Mouse (Mus musculus): Measurements from ENCODE around the gene Hoxc5. TPM values are rescaled to one million over a fixed set of nuclear protein-coding genes. Genes with fewer than 3 reads are reported as not detected.
A peak's percentile ranks its signal among the peaks of the same experiment; 100 is the strongest.

Gene Hoxc5
- polyA plus RNA-seq, 1 experiment from 2014 or later = not detected

DNA sequence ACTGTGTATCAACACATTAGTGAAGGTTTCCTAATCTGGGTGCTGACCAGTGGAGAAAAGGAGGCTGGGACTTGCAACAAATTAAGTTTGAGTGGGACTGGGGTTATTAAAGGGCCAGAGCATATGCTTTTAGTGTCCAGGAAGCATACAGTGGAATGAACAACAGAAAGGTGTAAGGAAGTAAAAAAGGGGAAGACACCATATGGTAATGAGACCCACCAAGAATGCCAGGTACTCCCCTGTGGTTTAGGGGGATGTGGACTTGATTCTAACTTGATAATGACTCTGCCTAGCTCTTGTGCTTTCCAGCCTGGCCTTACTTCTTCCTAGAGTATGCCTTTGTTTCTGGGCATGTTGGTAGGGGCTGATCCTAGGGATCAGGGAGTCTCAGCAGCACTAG, 86.0 kb downstream of the Hoxc5 start:
- H3K27ac ChIP-seq = no peak overlapping the region
- H3K9me3 ChIP-seq = no peaks in the 10 kb centered on the region
- ATAC-seq (ENCODE audit: low FRiP score) = no peak
- peaks cover 90% of the 10 kb centered on the region for H3K27me3 ChIP-seq
- H3K4me1 ChIP-seq = no peaks in the 10 kb centered on the region
- no peak overlapping the region for H3K4me3 ChIP-seq (replicated peaks)
- no peaks in the 10 kb centered on the region for H3K36me3 ChIP-seq (replicated peaks)
- no peak overlapping the region for H3K9ac ChIP-seq
- H3K4me2 ChIP-seq = no peak overlapping the region

DNA sequence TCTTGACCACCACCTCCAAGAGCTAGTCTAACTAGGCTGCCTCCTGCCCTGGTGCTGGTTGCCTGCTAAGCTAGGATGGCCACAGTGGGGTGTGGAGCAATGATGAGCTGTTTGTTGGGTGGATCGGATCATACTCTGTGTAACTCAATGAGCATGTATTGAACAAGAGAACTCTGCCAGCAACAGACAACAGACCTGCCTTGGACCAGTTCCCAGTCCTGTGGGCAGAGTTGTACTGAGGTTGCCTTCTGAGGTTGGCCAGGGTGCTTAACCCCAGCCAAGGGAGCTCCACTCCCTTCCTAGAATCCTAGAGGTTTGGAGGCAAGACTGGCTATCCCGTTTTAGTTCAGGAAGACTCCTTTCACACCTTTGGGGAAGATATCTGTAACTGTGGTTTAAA, 89.2 kb downstream of the Hoxc5 start:
- H3K27ac ChIP-seq = no peak overlapping the region

DNA sequence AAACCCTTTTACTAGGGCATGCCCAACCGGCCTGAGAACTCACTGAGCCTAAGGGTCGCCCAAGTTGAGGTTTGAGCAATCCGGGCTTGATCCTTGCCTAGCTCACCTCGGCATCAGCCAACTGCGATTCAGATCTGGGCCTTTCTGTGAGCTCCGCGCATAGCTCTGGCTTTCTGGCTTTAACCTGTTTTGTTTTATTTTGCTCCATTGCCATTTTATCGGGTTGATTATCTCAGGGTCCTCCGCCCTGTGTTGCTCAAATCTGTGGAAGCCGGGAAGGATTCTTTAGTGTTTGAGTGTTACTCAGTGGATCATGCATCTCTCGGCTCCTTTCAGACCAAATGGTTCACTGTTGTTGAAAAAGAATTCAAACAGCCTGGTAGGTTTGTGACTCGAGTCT, 91.5 kb downstream of the Hoxc5 start:
- H3K9ac ChIP-seq = no peak overlapping the region
- no peak for ATAC-seq (ENCODE audit: low FRiP score)
- no peak overlapping the region for H3K27ac ChIP-seq
- no peaks in the 10 kb centered on the region for H3K4me1 ChIP-seq
- no peak overlapping the region for H3K4me3 ChIP-seq (replicated peaks)
- no peaks in the 10 kb centered on the region for H3K36me3 ChIP-seq (replicated peaks)
- H3K27me3 ChIP-seq = peaks cover 97% of the 10 kb centered on the region
- H3K4me2 ChIP-seq = no peak overlapping the region
- H3K9me3 ChIP-seq = no peaks in the 10 kb centered on the region
- WGBS = under 1% methylated on average over 12 of the region's 12 CpGs

More for the DNA sequence above, 89.2 kb downstream of the Hoxc5 start:
- Histone ChIP-seq H3K4me1 (no peaks in the 10 kb centered on the region), H3K9ac (no peak overlapping the region), H3K27me3 (peaks cover 90% of the 10 kb centered on the region), H3K36me3 (replicated peaks) (no peaks in the 10 kb centered on the region), H3K9me3 (no peaks in the 10 kb centered on the region), H3K4me3 (replicated peaks) (no peak overlapping the region), H3K4me2 (no peak overlapping the region)
- ATAC-seq (ENCODE audit: low FRiP score) = no peak
- 39% methylated on average over 2 of the region's 2 CpGs for WGBS

DNA sequence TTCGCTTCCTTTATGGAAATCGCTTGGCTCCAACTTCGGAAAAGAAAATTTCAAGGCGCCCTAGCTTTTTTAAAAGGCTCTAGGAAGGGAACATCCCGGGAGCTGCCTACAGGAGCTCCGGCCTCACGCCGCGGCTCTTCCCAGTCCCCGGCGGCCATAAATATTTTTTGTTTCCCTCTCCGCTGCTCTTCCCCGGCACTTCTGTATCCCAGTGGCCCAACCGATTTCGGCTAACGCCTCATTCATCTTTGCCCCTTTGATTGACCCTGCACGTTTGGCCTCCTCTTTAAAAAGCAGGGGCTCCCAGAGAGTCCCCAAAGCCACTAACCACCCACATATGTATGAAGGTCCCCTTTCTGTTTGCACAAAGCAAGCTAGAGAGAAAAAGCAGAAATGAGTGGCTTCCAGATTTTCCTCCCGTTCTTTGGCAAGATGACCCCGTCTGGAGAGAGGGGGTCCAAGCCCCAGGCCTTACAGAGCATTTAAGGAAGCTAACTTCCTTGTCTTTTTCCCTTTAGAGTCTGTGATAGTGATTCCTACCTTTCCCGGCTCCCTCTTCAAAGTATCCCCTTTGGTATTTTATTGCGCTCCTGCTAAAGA, 92.2 kb downstream of the Hoxc5 start:
- H3K9me3 ChIP-seq = no peaks in the 10 kb centered on the region
- H3K4me2 ChIP-seq = no peak overlapping the region
- no peak overlapping the region for H3K4me3 ChIP-seq (replicated peaks)
- no peak overlapping the region for H3K9ac ChIP-seq
- H3K4me1 ChIP-seq = no peaks in the 10 kb centered on the region
- under 1% methylated on average over 21 of the region's 21 CpGs for WGBS
- no peak overlapping the region for H3K27ac ChIP-seq
- H3K36me3 ChIP-seq (replicated peaks) = no peaks in the 10 kb centered on the region
- ATAC-seq (ENCODE audit: low FRiP score) = no peak
- peaks cover 97% of the 10 kb centered on the region for H3K27me3 ChIP-seq

DNA sequence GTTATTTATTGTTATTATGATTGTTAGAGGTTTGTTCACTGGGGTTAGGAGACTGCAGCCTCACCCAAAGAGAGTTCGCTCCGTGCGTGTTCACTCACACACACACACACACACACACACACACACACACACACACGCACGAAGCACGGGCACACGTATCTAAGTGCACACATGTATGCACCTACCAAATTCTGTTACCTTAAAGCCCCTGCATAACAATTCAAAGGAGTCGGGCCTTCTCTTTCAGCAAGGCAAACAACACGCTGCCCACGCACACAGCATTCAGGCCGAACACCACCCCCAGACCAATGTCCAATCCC, 92.7 kb downstream of the Hoxc5 start:
- H3K4me2 ChIP-seq = no peak overlapping the region

DNA sequence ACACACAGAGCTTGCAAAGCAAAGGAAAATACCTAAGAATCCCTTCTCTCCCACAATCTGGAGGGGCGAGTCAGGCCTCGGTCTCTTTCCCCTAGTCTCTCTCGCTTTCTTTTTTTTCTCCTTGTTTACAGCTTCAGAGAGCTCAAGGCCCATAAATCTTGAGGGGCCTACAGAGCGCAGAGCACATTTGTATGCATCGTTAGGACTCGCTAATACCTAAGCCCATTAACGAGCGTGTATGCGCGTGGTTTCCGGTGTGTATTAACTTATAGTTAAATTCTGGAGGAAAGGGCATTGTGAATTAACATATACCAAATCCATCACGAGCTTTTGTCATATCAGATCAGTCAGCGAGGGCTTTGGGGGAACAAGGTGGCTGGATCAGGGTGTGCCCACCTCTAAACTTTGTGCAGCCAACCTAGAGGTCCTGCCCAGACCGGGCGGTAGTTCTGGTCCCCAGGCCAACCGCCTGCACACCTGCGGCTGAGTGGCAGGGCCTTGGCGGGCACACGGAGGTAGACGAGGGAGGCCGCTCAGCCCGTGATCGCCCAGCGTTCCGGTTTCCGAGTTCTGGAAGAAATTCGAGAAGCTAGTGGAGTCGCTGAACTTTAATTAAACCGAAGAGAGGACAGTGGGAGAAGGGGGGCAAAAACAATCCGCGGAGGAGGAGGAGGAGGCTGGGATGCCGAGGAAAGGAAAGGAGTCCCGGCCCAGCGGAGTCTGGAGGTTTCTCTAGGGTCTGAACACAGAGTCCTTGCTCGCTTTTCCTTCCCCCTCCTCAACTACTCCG, 93.3 kb downstream of the Hoxc5 start:
- H3K4me3 ChIP-seq (replicated peaks) = no peak overlapping the region
- no peaks in the 10 kb centered on the region for H3K9me3 ChIP-seq
- under 1% methylated on average over 36 of the region's 36 CpGs for WGBS
- H3K4me2 ChIP-seq = no peak overlapping the region
- no peak for ATAC-seq (ENCODE audit: low FRiP score)
- H3K9ac ChIP-seq = no peak overlapping the region
- H3K27ac ChIP-seq = no peak overlapping the region
- no peaks in the 10 kb centered on the region for H3K4me1 ChIP-seq
- H3K27me3 ChIP-seq = peaks cover 97% of the 10 kb centered on the region
- H3K36me3 ChIP-seq (replicated peaks) = no peaks in the 10 kb centered on the region

More for the DNA sequence above, 92.7 kb downstream of the Hoxc5 start:
- Histone ChIP-seq H3K4me1 (no peaks in the 10 kb centered on the region), H3K36me3 (replicated peaks) (no peaks in the 10 kb centered on the region), H3K27me3 (peaks cover 97% of the 10 kb centered on the region), H3K9me3 (no peaks in the 10 kb centered on the region), H3K4me3 (replicated peaks) (no peak overlapping the region), H3K9ac (no peak overlapping the region), H3K27ac (no peak overlapping the region)
- ATAC-seq (ENCODE audit: low FRiP score) = no peak
- 9% methylated on average over 11 of the region's 11 CpGs for WGBS

DNA sequence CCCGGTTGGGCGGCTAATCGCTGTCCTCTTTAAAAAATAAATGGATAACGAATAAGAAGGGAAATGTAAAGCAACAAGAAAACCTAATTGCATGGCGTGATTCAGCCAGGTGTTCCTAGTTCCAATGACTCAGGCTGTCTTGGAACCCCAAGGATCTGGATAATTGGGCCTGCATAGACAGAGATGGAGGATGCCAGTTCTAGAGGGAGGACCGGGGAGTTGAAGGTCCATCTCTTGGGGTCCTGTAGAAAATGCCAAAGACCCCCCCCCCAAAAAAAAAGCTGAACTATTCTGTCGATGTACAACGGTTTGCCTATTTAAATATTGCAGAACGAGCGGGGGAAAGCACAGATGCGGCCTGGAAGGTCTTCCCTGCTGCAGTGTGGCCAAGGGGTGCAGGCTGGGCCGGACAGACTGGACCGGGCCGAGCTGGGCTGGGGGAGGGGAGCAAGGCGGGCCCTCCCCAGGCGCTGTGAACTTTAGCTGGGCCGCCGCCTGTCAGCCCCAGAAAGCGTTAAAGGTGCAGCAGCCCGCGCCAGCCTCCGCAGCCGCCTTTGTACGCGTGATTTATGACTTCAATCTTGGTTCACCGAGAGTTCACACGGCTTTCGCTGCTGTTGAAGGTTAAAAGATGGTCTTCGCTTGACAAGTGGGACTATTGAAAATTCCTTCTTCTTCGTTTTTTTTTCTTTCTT, 94.0 kb downstream of the Hoxc5 start:
- H3K27me3 ChIP-seq = peaks cover 97% of the 10 kb centered on the region
- no peak overlapping the region for H3K9ac ChIP-seq
- no peaks in the 10 kb centered on the region for H3K9me3 ChIP-seq
- no peak for ATAC-seq (ENCODE audit: low FRiP score)
- no peak overlapping the region for H3K4me3 ChIP-seq (replicated peaks)
- H3K36me3 ChIP-seq (replicated peaks) = no peaks in the 10 kb centered on the region
- no peak overlapping the region for H3K27ac ChIP-seq
- H3K4me1 ChIP-seq = no peaks in the 10 kb centered on the region
- WGBS = under 1% methylated on average over 30 of the region's 30 CpGs
- H3K4me2 ChIP-seq = no peak overlapping the region

DNA sequence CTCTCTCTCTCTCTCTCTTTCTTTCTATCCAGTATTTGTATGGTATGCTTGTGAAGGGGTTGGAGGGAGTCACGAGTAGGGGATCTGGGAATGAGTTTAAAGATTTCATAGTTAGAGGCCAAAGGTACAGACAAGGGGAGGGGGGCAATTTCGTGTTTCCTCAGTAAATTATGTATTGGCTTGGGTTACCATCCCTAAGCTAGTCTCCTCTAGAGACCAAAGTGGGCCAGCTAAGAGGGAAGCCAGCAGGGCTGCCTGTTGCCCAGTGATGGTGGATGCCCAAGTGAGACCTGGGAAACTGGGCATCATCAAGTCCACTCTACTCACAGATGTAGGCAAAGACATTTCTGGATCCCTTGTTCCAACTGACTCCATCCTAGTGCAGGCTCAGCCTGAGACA, 94.7 kb downstream of the Hoxc5 start:
- no peak overlapping the region for H3K4me2 ChIP-seq
- ATAC-seq (ENCODE audit: low FRiP score) = no peak
- WGBS = 2% methylated on average over 2 of the region's 2 CpGs

DNA sequence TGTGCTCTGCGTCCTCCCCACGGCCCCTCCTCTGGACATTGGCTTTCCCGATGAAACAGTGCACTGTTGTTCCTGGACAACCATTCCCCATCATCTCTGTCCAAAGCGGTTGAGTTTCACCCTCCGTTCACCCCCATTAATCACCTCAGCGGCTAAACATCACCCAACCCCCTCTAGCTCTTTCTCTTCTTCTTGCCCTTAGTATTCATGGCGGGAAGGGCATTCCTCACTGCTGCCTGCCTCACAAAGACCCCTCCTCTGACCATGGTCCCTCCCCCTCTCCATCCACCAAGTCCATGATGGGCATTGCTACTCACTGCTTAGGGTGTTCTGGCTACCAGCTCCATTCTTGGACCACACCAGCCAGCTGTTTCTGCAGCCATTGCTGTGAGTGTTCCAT, 98.4 kb downstream of the Hoxc5 start:
- 49% methylated on average over 7 of the region's 7 CpGs for WGBS
- H3K4me3 ChIP-seq (replicated peaks) = no peak overlapping the region
- H3K36me3 ChIP-seq (replicated peaks) = no peaks in the 10 kb centered on the region
- H3K4me2 ChIP-seq = no peak overlapping the region
- H3K9me3 ChIP-seq = no peaks in the 10 kb centered on the region
- ATAC-seq (ENCODE audit: low FRiP score) = no peak
- H3K27ac ChIP-seq = no peak overlapping the region
- peaks cover 5% of the 10 kb centered on the region; the same call in 1 of the 2 replicates for H3K4me1 ChIP-seq
- H3K9ac ChIP-seq = no peak overlapping the region
- H3K27me3 ChIP-seq = peaks cover 100% of the 10 kb centered on the region

More for the DNA sequence above, 94.7 kb downstream of the Hoxc5 start:
- H3K9ac ChIP-seq = no peak overlapping the region
- H3K4me3 ChIP-seq (replicated peaks) = no peak overlapping the region
- no peaks in the 10 kb centered on the region for H3K36me3 ChIP-seq (replicated peaks)
- H3K4me1 ChIP-seq = no peaks in the 10 kb centered on the region
- H3K27ac ChIP-seq = no peak overlapping the region
- H3K9me3 ChIP-seq = no peaks in the 10 kb centered on the region
- H3K27me3 ChIP-seq = peaks cover 97% of the 10 kb centered on the region

MicroRNAs within 50 kb of the gene (microRNA counts, 519-probe panel; counts per million panel counts)
- not detected for microRNA mmu-miR-615-3p
- microRNA mmu-miR-615-5p = not detected

Small RNA genes lying within 50 kb of the gene (microRNA-seq; reads per million reads assigned to microRNA genes)
- 3.4 reads per million, percentile 9 among the genes with 10 or more reads in this experiment for gene Mir196a-2
- gene Mir615 = 7.8 reads per million, percentile 23 among the genes with 10 or more reads in this experiment

Other genes with a start within 250 kb of the Hoxc5 start
- 38.8 and 42.7 TPM in 2 replicates for gene Calcoco1, start 245.3 kb upstream of the Hoxc5 start, polyA plus RNA-seq (2016; fragmentation: Nextera tagmentation; extraction: Ambion mirVana)
- gene Hoxc13, start 46.3 kb upstream of the Hoxc5 start, polyA plus RNA-seq (2016; fragmentation: Nextera tagmentation; extraction: Ambion mirVana) = 0.13 TPM in 1 of 2 replicates, not detected in the other
- gene Hoxc12, start 30.7 kb upstream of the Hoxc5 start, polyA plus RNA-seq (2016; fragmentation: Nextera tagmentation; extraction: Ambion mirVana) = not detected in 2 replicates
- gene Hoxc11, start 13.0 kb upstream of the Hoxc5 start, polyA plus RNA-seq (2016; fragmentation: Nextera tagmentation; extraction: Ambion mirVana) = not detected in 2 replicates
- not detected in 2 replicates for gene Hoxc10, start 647 bp upstream of the Hoxc5 start, polyA plus RNA-seq (2016; fragmentation: Nextera tagmentation; extraction: Ambion mirVana)
- not detected in 2 replicates for gene Hoxc9, start 9.0 kb downstream of the Hoxc5 start, polyA plus RNA-seq (2016; fragmentation: Nextera tagmentation; extraction: Ambion mirVana)
- gene Hoxc8, start 23.2 kb downstream of the Hoxc5 start, polyA plus RNA-seq (2016; fragmentation: Nextera tagmentation; extraction: Ambion mirVana) = not detected in 2 replicates
- not detected in 2 replicates for gene Hoxc6, start 30.8 kb downstream of the Hoxc5 start, polyA plus RNA-seq (2016; fragmentation: Nextera tagmentation; extraction: Ambion mirVana)
- not detected in 2 replicates for gene Hoxc4, start 51.5 kb downstream of the Hoxc5 start, polyA plus RNA-seq (2016; fragmentation: Nextera tagmentation; extraction: Ambion mirVana)
- gene Smug1, start 199.6 kb downstream of the Hoxc5 start, polyA plus RNA-seq (2016; fragmentation: Nextera tagmentation; extraction: Ambion mirVana) = 24.6 and 27.4 TPM in 2 replicates